Mouse (Mus musculus): ENCODE results near the gene Nox3.

The Nox3 gene

DNA sequence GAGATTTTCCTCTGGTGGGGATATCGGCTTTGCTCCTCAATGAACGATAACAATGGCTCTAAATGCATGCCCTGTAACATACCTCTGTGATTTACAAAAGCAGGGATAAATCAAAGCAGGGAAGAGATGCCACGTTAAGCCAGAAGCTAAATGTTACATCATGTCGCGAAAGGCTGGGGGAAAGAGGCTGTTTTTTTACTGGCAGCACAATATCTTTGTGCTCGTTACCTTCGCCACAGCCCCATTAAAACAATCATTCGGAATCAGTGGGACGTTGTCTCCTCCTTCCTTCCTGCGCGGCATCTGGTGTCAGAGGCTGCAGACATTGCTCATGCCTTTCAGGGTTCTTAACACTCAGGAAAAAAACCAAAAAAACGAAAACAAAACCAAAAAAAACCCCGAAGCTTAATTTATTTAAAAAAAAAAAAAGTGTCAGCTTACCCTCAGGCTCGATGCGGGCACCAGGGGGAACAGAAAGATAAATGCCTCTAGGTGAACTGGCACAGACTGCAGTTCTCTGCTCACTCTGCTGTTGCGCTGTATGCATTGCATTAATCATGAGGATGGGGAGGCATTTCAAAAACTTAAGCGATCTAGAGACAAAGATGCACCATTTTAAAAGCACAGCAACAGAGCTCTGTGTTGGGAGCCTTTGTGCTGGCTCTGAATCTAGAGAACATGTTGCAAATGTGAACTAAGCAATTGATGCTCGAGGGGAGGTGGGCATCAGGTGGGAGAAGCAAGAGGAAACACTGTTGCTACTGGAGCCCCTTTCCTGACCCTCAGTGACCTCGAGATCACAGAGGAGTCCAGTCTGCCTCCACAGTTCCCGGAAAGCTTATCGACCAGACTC lies 84.9 kb downstream of the Nox3 start:
- DNase-seq (ENCODE audit: extremely low spot score, low read depth, low spot score) = no peak

DNA sequence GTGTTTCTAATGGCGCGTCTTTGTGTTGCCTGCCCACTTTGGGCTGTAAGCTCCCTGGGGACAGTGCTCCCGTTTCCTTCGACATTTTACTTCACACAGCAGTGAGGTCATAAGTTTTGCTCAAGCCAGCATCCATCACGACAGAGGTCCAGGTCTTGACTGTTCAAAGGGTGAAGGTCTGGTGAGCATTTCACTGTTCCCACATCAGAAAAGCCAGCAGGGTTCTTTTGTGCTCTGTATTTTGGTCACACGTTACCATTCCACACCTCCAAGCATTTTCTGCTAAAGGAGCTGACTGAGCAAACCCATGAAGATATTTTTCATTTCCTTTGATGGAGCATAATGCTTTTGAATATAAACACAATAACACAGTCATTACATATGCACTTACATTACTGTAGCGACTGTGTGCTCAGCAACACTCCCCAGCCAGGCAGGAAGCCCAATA lies 85.7 kb downstream of the Nox3 start:
- DNase-seq (ENCODE audit: extremely low spot score, low read depth, low spot score) = no peak

DNA sequence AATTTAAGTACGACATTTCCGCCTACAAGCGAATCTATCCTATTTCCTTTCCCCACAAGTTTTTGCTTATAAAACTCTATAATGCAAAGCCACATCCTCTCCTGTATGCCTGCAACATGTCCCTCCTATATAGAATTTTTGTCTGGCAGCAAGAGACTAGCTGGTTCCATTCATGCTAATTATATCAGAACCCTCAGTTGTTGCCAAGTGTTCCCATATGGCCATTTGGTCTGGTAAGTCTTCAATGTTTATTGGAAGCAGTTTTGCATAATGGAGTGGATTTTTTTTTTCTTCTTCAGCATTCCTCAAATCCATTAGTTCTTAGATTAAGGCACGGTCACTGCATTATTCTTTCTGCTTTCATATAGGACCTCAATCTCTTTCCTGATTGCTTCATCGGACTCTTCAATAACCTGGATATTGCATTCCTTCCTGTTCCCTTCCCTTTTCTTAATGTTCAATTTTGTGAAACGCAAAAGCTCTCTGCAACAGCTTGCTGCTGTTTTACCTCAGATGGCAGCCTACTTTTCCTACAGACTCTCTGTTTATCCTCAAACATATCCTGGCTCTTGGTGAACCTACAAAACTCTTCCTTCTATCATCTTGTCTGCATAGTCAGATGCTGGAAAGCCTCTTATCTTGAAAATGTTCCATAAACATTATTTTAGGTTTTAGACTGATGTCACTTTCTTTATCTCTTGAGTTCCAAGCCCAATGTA lies 92.9 kb downstream of the Nox3 start:
- no peak for DNase-seq (ENCODE audit: extremely low spot score, low read depth, low spot score)

DNA sequence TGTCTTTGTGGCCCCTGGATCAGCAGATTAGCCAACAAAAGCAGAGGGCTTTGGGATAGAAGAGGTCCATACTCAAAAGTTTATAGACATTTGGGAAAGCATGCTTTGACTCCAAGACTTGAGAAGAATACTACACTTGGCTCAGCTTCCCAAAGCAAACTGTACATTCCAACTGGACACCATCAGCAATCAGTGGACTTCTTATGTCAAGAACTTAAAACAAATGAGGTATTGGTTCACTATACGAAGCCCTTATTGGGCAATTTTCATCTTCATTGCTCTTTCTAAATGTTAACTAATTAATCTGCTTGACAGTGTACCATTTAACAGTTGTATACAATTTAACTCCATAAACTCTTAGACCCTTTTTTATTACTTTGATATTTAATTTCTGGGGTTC lies 97.7 kb downstream of the Nox3 start:
- no peak for DNase-seq (ENCODE audit: extremely low spot score, low read depth, low spot score)

DNA sequence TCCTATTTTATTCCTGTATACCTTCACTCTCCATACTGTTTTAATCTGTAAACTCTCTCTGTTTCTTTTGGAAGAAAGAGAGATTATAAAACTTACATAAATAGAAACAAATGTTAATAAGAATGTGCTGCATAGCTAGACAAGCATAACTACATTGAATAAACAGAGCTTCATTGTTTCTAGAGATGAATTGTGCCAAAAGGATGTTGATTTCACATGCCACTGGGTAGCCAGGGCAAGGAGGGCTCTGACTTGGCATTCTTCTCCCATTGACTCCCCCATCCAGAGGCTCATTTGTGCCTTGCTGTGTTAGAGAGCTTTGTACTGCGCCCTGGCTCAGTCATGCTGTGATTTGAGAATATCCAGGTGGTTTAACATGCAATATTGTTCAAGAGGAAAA lies 98.2 kb downstream of the Nox3 start:
- DNase-seq (ENCODE audit: extremely low spot score, low read depth, low spot score) = no peak

DNA sequence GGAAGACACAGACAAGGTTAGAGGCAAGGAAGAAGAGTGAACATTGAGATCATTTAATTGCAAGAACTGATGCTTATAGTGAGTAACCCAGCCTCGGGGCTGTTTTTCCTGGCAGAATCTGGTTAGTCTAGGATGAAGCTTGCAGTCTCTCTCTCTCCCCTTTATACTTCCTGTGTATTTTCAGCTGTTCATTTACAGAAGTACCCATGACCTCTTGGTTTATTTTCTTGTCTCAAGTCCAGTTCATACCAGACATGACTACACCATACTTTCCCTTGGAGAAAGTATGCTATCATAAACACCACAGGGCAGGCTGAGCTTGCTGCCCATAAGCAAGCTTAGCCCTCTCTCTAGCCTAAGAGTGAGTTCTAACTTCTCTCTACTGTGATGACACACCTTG lies 98.9 kb downstream of the Nox3 start:
- DNase-seq (ENCODE audit: extremely low spot score, low read depth, low spot score) = no peak

All from hindlimb bud, embryonic 11.5 days (tissue).